In genomic region chrX:51205548-51206324, GRCm38 (mm10) we compare ENCODE assay signal across 8 mouse cellular contexts. TPM values are rescaled to one million over a fixed set of nuclear protein-coding genes. Genes with fewer than 3 reads are reported as not detected.
DNase-seq lines count a peak whose midpoint lies in the region; ATAC-seq and TF ChIP-seq lines count a peak whose summit lies in the region.

No protein-coding gene starts in this region.

- H3K27ac ChIP-seq in forebrain, embryonic 16.5 days (ENCODE audit: low read length), result no peak overlapping the region
- peak overlapping the region; percentile 60 for H3K27ac ChIP-seq in intestine, postnatal 0 days (ENCODE audit: low read depth, low read length)
- peak overlapping the region; percentile 91 for H3K27ac ChIP-seq in lung, embryonic 15.5 days

- H3K36me3 ChIP-seq in forebrain, embryonic 16.5 days (ENCODE audit: control insufficient read depth, insufficient read depth), result no peaks in the 10 kb centered on the region
- no peaks in the 10 kb centered on the region for H3K36me3 ChIP-seq in intestine, postnatal 0 days (ENCODE audit: control insufficient read depth, insufficient read depth)
- no peaks in the 10 kb centered on the region for H3K36me3 ChIP-seq in lung, embryonic 15.5 days

- H3K9me3 ChIP-seq in forebrain, embryonic 16.5 days (ENCODE audit: control insufficient read depth, low read length), result no peaks in the 10 kb centered on the region
- H3K9me3 ChIP-seq in intestine, postnatal 0 days (ENCODE audit: control insufficient read depth), result no peaks in the 10 kb centered on the region
- H3K9me3 ChIP-seq in lung, embryonic 15.5 days, result no peaks in the 10 kb centered on the region

- peak overlapping the region; percentile 79 for H3K4me2 ChIP-seq in forebrain, embryonic 16.5 days (ENCODE audit: low read length)
- peak overlapping the region; percentile 72 for H3K4me2 ChIP-seq in intestine, postnatal 0 days (replicated peaks; ENCODE audit: low read depth)
- H3K4me2 ChIP-seq in lung, embryonic 15.5 days, result peak overlapping the region; percentile 65

- H3K4me3 ChIP-seq in forebrain, embryonic 16.5 days (replicated peaks; ENCODE audit: low read length), result peak overlapping the region; percentile 53
- H3K4me3 ChIP-seq in intestine, postnatal 0 days (ENCODE audit: low read depth, low read length), result peak overlapping the region; percentile 59
- H3K4me3 ChIP-seq in lung, embryonic 15.5 days, result peak overlapping the region; percentile 59

- peak; percentile 74 for ATAC-seq in forebrain, embryonic 16.5 days
- peak; percentile 72 for ATAC-seq in intestine, postnatal 0 days
- peak; percentile 69 for ATAC-seq in lung, embryonic 15.5 days (ENCODE audit: borderline replicate concordance, extremely low read depth, low FRiP score, low TSS enrichment)
- peak; percentile 45; the same call in 1 of the 2 replicates for ATAC-seq in neutrophil, adult 5-6 weeks (ENCODE audit: extremely low read depth, insufficient number of reproducible peaks, low FRiP score, poor library complexity, severe bottlenecking)

- WGBS in forebrain, embryonic 16.5 days, result 19% methylated on average over 74 of the region's 79 CpGs
- WGBS in intestine, postnatal 0 days, result 18% methylated on average over 75 of the region's 79 CpGs
- WGBS in lung, embryonic 15.5 days, result 19% methylated on average over 57 of the region's 79 CpGs

- peak overlapping the region; percentile 32 for H3K9ac ChIP-seq in forebrain, embryonic 16.5 days (replicated peaks; ENCODE audit: low read depth, low read length)
- peak overlapping the region; percentile 50 for H3K9ac ChIP-seq in intestine, postnatal 0 days (ENCODE audit: low read depth, low read length)
- H3K9ac ChIP-seq in lung, embryonic 15.5 days, result peak overlapping the region; percentile 54

- peak; percentile 72 for TF ChIP-seq CTCF in intestine, postnatal 0 days (IDR thresholded peaks at IDR 0.05; ENCODE audit: low read depth)

- no peaks in the 10 kb centered on the region; the same call in none of the 2 replicates for H3K27me3 ChIP-seq in forebrain, embryonic 16.5 days (replicated peaks; ENCODE audit: control insufficient read depth, insufficient read depth, low read length)
- no peaks in the 10 kb centered on the region for H3K27me3 ChIP-seq in intestine, postnatal 0 days (replicated peaks; ENCODE audit: control insufficient read depth, insufficient read depth, low read length)
- no peaks in the 10 kb centered on the region for H3K27me3 ChIP-seq in lung, embryonic 15.5 days

- no peaks in the 10 kb centered on the region for H3K4me1 ChIP-seq in forebrain, embryonic 16.5 days (replicated peaks; ENCODE audit: control insufficient read depth, insufficient read depth, low read length)
- no peaks in the 10 kb centered on the region for H3K4me1 ChIP-seq in intestine, postnatal 0 days (replicated peaks; ENCODE audit: control insufficient read depth, insufficient read depth, low read length)
- H3K4me1 ChIP-seq in lung, embryonic 15.5 days, result no peaks in the 10 kb centered on the region

- peak; percentile 80 for DNase-seq in heart, adult 11 months
- no peak for DNase-seq in heart, adult 8-10 months (ENCODE audit: low spot score)
- DNase-seq in c-Kit-negative CD71-positive TER-119-positive erythroid progenitor cells, embryonic 14.5 days (ENCODE audit: low read depth, low spot score), result peak; percentile 33
- peak; percentile 7 for DNase-seq in urinary bladder, postnatal 10 days (ENCODE audit: low spot score)

RNA-seq across cellular contexts. Expression of gene Mbnl3, which starts 0.6 kb away (rescaled TPM):
- 1 to 10 TPM in 1 of 4 experiments, under 1 TPM in 3; 0.25 to 1.6 (median 0.68) TPM for total RNA-seq in heart, adult 8-10 months (2022)
- polyA plus RNA-seq in forebrain, embryonic 16.5 days (2015; fragmentation: Nextera tagmentation; extraction: Ambion mirVana), result 1.4 and 1.8 TPM in 2 replicates
- 3.0 TPM in 2 replicates for polyA plus RNA-seq in intestine, postnatal 0 days (2015; fragmentation: Nextera tagmentation; extraction: Ambion mirVana)
- 17.8 and 18.8 TPM in 2 replicates for polyA plus RNA-seq in lung, embryonic 15.5 days (2015; fragmentation: Nextera tagmentation; extraction: Ambion mirVana)
- total RNA-seq in neutrophil, adult 5-6 weeks (2017), result 14.7 and 15.3 TPM in 2 replicates
